Mouse (Mus musculus): ENCODE results near the gene Nav1. TPM values are rescaled to one million over a fixed set of nuclear protein-coding genes. Genes with fewer than 3 reads are reported as not detected.
"Not testable (repeated sequence)": the region's sequence is repeated elsewhere in the genome, so short reads cannot be mapped to it uniquely, and the experiment has no call there.

Nav1 gene
- polyA plus RNA-seq, 1 experiment, result 18.0 TPM

DNA sequence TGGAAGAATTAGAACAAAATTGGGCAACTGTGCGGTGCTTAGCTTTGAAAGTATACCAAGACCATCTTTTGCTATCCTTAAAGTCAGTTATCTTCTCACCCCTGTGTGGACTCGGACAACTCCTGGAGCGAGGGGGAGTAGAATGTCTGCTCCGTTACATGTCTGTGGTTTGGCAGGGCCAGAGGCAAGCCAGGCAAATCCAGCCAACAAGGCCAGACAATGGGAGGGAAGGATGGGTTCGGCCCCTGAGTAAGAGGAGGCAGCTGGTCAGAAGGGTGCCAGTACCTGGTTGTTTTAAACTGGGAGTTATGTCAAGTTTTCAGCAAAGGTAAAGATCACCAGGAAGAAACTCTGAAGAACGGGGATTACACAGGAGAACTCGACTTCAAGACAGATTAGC, 121.9 kb downstream of the Nav1 start:
- no peak for DNase-seq (ENCODE audit: low read depth)

DNA sequence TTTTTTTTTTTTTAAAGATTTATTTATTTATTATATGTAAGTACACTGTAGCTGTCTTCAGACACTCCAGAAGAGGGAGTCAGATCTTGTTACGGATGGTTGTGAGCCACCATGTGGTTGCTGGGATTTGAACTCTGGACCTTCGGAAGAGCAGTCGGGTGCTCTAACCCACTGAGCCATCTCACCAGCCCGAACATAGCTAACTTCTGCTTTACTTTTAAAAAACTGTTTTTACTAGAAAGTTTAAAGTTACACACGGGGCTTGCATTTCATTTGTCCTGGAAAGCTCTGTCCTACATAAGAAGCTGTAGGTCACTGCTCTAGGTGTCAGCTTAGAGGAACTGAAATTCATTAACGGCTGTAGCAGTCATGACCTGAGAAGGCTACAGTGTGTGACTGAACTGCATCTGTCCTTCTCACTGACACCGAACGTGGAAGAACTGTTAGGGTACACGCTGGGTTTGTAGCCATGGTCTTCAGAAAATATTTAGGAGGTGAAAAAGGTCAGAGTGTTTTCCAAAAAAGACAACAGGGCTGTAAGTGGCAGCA, 122.5 kb downstream of the Nav1 start:
- not testable (repeated sequence) for DNase-seq (ENCODE audit: low read depth)

DNA sequence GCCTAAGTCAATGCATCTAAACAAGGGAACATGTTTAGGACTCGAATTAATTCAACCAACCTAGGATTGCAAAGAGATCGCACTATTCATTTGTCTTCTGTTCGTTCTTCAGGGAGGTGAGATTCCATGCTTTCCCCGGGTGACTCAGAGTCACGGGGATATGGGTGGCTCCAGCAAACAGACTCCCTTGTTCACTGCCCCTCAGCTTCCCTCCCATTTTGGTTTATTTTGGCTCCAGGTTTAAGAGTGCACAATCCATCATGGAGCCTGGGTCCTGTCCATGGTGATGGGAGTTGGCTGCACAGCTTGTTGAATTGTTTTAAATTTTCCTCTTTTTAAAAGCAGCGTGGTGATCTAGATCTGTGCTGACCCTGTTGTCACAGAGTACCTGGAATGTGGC, 123.1 kb downstream of the Nav1 start:
- no peak for DNase-seq (ENCODE audit: low read depth)

DNA sequence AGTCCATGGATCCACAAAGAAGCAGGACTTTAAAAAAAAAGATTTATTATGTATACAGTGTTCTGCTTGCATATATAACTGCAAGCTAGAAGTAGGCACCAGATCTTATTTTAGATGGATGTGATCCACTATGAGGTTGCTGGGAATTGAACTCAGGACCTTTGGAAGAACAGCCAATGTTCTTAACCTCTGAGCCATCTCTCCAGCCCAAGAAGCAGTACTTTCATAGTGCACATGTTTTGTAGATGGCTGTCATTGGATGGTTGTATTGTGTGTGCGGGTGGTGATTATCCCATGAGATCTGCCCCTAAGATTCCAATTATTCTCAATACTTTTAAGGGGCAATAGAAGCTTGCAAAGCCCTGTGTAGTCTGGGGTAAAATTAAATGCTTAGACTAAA, 124.4 kb downstream of the Nav1 start:
- no peak for DNase-seq (ENCODE audit: low read depth)

DNA sequence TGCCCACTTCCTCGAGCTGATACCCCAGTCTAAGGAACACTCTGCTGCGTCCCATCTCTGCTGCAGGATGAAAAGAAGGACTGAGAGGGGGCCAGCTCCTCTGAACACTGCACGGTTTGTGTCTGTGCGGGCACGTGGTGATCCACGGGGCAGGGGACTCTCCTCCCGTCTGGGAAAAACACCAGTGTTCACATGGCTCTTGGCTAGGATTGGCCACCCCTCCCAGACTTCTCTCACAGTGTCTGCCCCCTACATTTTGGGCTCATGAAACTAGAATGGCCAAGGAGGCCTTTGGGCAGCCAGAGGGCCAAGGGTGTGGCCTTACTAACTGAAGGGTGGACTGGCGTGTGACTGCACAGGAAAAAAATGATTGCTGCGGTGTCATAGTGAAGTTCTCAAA, 125.4 kb downstream of the Nav1 start:
- DNase-seq (ENCODE audit: low read depth), result no peak

DNA sequence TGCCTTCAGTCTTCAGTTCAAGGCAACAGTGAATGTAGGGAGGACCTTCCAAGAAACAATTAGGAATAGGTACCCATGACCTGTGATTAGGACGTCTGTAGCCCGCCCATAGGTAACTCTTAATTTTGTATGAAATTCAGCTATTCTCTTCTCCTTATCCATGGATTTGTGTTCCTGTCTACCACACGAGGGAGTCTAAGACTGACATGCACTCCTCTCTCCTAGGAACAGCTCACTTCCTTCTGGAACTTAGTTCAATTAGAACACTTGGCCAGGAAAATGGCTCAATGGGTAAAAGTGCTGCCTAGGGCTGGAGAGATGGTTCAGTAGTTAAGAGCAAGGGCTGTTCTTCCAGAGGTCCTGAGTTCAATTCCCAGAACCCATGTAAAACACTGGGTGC, 126.3 kb downstream of the Nav1 start:
- DNase-seq (ENCODE audit: low read depth), result no peak

DNA sequence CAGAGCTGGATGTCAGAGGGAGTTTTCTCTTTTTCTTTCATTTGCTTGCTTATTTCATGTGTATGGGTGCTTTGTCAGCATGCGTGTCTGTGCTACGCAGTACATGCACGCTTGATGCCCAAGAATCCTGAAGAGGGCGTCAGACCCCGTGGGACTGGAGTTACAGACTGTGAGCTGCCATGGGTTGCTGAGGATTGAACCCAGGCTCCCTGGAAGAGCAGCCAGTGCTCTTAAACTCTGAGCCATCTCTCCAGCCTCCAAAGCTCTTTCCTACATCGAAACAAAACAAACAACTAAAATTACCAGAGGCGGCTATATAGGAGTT, 131.6 kb downstream of the Nav1 start:
- no peak for DNase-seq (ENCODE audit: low read depth)

DNA sequence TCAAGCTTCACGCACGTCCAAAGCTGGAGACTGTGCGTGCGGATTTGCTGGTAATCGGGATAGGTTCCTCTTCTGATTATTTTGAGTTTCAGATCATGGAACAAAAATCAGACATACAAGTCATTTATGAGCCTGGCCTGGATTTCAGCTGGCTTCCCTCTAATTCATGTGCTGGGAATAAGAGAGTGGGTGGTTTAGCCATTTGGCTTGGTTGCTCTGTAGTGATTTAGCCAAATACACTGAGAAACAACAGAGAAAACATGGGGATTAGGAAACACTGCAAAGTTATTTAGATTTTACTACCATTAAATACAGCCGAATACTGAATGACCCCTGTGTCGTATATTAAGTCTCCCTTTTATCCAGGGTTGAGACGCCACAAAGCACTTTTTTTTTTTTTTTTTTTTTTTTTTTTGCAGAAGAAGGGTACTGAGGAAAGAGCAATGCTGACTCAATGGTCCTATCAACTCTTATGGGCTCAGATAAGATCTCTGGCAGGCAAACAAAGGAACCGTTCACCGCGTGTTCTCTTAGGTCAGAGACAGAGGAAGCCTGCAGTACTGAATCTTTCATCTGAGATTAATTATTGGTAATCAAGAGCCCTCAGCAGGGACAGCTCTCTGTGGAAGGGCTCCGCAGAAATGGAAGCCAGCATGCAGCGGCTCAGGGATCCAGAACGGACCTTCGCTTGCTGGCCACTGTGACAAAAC, 132.1 kb downstream of the Nav1 start:
- DNase-seq (ENCODE audit: low read depth), result no peak

DNA sequence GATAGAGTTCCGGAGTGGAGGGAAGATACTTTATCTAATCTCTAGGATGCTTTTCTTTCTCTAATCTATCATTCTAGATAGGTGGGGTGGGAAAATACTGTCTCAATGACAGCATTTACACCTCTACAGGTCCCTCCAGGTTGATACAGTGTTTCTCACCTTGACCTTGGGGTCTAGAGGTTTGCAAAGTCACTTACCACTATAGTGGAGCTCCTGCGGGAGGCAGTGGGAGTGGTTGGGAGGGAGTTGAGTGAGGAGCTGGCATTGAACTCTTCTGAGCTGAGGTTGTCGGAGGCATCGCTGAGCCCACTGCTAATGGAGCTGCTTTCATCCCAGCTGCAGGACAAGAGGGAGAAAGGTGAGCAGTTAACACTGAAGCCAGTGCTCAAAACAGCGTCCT, 134.6 kb downstream of the Nav1 start:
- no peak for DNase-seq (ENCODE audit: low read depth)

DNA sequence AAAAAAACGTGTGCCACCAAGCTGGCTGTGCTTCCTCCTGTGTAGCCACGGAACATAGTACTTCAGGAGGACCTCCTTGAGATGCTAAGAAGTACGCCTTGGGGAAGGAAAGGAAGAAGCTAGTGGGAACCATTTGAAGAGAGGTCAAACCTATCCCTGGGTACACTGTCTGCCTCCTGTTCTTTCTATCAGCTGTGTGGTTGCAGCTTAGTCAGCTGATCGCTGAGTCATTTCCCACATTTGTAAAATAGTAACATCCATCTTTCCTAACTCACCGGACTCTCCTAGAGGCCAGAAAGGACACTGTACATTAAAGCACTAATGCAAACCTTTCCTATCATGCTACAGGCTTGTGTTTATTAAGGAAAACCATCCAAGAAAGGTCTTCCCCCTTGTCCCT, 135.4 kb downstream of the Nav1 start:
- no peak for DNase-seq (ENCODE audit: low read depth)

DNA sequence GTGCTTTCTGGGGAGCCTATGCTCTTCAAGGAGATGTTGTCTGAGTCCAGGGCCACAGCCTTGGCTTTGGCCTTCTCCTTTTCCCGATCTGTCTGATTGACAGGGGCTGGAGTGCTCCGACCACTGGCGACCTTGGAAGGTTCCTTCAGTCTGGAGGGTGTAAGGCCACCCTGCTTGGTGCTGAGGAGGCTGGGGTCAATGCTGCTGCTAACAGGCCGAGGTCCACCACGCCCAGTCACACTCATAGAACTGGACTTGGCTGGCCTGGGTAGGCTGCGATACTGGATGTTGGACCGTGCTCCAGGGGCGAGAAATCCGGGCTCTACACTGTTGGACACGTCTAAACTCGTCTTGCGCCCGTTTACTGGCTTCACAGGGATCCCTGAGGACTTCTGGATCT, 136.5 kb downstream of the Nav1 start:
- DNase-seq (ENCODE audit: low read depth), result no peak

DNA sequence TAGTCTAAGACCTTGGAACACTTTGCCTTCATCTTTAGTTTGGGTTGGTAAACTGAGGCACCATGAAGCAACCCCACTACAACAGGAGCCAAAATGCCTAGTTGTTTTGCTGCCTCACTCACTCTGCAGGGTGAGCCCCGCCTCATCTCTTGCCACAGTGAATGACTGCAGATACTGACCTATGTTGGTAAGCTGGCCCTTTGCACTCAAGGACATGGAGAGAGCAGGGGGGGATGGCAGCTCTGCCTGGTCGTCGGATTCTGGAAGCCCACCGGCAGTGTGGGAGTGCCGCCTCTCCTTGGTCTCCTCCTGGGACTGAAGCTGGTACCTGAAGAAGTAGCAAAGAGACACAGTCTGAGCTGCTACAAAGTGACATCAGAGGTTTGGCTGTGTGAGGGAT, 139.6 kb downstream of the Nav1 start:
- DNase-seq (ENCODE audit: low read depth), result no peak

DNA sequence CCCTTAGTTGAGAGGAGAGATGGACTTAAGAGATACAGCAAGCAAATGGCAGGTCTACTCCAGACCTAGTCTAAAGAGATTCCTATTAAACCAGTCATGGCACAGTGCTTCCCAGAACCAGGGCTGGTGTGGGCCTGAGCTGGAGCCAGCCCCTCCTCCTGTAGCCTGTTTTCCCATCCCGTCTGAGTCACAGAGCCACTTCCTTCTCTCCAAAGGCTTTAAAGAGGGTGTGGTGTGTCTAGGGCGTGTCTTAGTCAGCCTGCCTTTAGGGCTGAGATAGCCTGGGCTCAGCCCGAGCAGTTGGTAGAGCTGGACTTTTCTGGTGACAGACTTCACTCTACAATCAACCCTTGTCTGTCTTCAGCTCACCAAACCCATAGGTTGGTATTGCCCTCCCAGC, 140.2 kb downstream of the Nav1 start:
- DNase-seq (ENCODE audit: low read depth), result no peak

DNA sequence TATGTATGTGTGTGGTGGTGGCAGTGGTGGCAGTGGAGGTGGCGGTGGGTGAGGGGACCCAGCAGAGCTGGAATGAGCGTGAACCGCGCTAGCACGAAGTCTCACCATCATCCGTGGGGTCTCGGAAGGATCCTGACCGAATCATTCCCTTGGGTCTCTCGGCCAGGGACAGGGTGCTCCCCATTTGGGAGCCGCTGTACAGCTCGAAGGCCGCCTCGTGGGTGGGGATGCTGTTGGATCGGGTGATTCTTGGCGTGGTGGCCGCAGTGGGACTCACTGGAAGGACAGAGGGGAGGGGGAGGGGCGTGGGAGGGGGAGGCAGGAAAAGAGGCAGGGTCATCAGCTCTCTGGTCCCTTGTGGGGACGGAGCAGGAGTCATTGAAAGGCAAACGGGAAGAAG, 141.4 kb downstream of the Nav1 start:
- DNase-seq (ENCODE audit: low read depth), result no peak

DNA sequence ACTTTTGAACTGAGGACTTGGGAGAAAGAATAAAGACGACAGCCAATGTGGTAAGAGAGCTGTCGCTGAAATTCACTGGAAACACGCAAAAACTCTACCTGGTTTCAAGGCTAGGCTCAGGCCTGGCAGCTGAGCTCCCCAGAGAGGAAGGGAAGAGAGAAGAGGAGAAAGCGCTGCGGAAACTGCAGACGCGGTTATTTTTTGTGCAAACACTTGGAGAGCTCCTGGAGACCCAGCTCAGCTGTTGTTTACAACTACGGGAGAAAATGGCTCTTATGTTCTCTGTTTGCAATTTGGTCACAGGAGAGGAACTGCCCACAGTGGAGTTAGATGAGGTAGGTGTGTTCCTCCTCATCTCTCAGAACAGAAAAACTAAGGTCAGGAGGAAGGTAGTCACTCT, 144.4 kb downstream of the Nav1 start:
- DNase-seq (ENCODE audit: low read depth), result no peak

DNA sequence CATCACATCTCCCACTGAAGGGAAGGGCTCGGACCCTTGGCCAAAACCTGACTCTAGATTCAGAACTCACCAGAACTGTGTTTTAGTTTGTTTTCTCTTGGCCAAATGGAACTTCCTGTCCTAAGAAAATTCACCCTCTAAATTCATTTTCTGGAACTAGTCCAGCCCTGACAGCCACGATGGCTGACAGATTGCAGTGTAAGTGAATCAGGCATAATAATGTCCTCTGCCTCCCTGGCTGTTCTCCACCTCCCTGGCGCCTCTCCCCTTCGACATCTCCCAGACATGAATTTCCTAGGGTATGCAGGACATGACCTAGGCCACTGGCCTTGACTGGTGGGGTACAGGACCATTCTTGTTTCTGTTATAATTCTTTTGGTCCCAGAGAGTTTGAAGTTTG, 144.8 kb downstream of the Nav1 start:
- DNase-seq (ENCODE audit: low read depth), result no peak

DNA sequence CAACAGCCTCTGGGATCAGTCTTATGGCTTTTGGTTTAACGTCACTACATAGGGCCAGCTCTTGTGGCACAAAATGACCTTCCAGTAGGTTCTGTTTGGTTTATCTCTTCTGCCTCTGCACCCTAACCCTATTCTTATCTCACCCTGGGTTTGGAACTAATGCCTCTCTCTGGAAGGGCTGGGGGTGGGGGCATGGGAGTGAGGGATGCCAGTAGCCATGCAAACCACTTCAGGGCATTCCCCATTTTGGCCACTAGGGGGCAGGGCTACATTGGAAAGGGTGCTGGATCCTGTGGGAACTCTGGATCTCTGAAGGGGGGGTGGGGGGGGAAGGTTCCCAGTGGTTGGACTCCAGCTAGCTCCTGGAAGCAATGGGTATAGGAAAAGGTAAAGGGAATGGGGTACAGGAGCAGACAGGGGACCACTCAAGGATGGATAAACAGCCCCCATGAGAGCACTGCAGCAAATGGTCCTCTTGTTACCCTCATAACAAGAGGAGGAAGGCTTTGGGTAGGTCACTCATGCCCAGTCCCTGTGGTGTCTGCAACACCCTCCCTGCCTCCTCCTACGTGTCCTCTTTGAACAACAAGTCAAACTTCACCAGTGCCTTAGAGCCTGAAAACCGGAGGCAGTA, 145.9 kb downstream of the Nav1 start:
- no peak for DNase-seq (ENCODE audit: low read depth)

DNA sequence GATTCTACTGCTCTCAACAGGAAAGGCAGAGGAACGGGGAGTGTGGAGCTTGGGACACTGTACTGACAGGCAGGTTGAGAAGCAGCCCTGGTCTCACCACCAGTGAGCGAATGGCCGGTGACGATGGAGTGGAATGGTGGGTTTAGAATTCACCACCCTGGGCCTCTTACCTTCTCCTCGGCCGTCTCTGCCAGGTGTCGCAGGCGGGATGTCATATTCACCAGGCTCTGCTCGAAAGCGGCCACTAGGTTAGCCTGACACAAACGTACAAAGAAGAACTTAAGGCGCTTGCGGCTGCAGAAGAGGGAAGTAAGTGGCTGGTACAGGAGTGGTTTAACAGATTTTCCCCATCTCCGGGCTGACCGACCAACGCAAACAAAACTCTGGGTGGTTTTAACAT, 146.6 kb downstream of the Nav1 start:
- no peak for DNase-seq (ENCODE audit: low read depth)

DNA sequence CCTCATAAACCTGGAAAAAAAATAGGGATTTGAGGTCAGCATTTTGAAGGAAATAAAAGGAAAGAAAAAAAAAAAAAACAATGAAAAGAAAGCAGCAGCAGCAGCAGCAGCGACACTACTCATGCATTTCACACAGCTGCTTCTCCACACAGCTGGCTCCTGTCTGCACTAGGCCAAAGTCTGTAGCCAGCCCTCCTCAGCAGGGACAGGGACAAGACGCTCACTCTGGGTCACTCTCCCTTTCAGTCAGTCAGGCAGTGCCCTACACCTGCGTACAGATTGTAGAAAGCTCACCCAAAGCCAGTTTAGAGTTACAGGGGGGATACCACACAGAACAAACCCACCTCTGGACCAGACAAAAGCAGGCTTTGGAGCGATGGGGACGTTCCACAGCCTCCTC, 149.2 kb downstream of the Nav1 start:
- DNase-seq (ENCODE audit: low read depth), result no peak

DNA sequence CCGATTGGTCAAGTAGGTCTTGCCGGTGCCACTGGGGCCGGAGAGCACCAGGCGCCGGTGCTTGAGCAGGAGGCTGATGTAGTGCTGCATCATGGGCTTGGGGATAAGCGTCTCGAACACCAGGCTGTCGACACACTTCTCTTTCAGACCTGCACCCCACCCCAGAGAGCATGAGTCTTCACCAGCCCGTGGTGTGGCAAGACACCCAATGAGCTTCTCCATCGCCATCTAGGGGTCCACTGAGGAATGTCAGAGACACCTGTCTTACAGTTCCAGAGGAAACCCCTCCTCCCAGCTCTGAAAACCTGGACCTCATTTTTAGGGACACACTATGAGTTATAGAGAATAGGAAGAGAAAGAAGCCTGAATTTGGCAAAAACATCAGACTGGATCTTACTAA, 154.8 kb downstream of the Nav1 start:
- DNase-seq (ENCODE audit: low read depth), result no peak

DNA sequence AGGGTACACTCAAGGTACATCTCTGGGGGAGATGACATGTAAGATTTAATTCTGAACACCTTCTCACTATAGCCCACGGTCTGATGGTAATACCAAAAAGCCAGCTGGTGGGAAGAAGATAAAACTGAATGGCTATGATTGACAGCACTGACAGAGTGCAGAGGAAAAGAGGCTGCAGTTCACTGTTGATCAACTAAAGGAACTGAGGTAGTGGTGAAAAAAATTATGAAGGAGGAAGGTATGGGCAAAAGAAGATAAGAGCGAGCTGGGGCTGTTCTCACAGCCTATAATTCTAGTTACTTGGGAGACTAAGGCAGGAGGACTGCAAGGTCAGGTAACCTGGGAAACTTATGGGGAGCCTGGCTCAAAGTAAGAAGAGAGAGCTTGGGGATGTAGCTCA, 155.7 kb downstream of the Nav1 start:
- no peak for DNase-seq (ENCODE audit: low read depth)

DNA sequence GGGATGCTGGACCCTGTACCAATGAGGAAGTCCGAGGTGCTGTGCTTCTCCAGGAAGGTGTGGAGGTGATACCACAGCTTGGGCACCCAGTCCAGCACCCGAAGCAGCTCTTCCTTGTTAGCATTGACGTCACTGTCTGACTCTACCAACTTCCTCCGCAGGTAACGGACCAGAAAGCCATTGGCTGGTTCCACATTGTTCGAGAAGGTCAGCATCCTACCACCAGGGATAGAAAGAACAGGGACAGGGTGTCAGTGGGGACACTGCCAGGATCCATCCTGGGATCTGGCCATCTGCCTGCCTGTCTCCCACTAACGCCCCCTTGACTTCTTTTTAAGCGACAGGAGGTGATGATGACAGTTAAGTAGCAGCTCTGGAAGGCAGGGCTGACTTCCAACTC, 157.2 kb downstream of the Nav1 start:
- no peak for DNase-seq (ENCODE audit: low read depth)

DNA sequence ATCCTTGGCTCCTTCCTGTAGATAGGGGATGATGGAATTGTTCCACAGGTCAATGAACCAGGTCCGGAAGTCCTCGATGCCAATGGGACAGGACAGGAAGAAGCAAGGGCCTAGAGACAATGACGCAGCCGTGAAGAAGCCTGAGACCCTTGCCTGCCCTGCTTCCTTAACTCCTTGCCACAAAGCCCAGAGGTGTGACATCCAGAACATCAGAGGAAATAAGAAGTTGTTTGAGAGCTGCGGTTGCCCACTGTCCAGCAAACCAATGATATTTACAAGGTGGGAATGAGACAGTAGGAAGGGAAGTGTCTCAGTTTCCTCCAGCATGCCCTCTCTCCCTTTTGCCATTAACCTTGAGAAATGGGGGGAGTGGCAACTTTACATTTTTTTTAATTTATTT, 158.2 kb downstream of the Nav1 start:
- no peak for DNase-seq (ENCODE audit: low read depth)

DNA sequence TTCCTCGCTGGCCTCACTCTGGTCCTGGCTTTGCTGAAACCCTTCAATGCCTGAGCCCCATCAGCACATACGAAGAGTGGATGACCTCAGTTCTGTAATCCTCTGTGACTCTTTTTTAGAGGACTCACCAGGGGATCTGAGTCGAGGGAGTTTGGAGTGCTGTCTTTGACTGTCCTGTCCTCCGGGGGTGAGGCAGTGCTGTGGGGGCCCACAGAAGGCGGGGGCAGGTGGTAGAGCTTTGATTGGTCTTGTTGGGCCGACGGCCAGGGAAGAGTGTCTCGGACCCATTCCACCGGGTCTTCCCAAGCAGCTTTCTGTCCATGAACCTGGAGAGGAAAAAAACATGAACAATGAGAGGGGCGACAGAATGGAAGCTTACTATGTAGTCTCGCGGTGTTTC, 163.6 kb downstream of the Nav1 start:
- no peak for DNase-seq (ENCODE audit: low read depth)

All from gonadal fat pad, adult 2 months (tissue).